Comparison of ENCODE assay signal across 19 mouse cellular contexts in the genomic region with DNA sequence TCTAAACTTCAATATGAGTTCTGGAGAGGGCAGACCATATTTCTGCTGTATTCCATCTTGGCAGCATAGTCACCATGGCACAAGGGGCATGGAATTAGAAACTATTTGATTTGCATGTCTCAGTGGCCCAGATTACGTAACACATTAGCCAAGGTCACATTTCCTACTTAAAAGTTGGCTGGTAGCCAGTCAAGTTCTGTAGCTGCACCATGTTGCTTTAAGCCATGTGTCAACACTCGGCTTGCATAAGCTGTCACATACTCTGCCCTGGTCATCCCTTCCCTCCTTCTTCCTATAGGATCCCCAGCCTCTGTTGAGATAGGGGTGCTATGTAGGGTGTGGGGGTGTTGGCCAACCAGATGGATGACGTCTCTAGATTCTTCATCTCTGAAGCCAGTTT.
DNase-seq lines count a peak whose midpoint lies in the region; ATAC-seq lines count a peak whose summit lies in the region.
"Had no signal": no experiment of that assay in that cellular context is flagged by ENCODE, and none has a peak within 500 bp of the region (broad histone marks: within the 10 kb centered on the region; RNA-seq: fewer than 3 reads in every experiment).

No protein-coding gene starts in this region.

- H3K9ac ChIP-seq in kidney, embryonic 15.5 days: no peak overlapping the region
- H3K9ac ChIP-seq in lung, embryonic 15.5 days: no peak overlapping the region
- H3K9ac ChIP-seq: forebrain, embryonic 12.5 days; heart, embryonic 12.5 days; midbrain, embryonic 15.5 days had no signal

- no peak overlapping the region for H3K27ac ChIP-seq in kidney, embryonic 15.5 days
- H3K27ac ChIP-seq in lung, embryonic 15.5 days: no peak overlapping the region
- H3K27ac ChIP-seq: forebrain, embryonic 12.5 days; hindbrain, embryonic 10.5 days; kidney, postnatal 0 days; midbrain, embryonic 15.5 days had no signal

- DNase-seq in adrenal gland, postnatal 14 days: peak; percentile 7
- no peak for DNase-seq in adrenal gland, postnatal 4 days (ENCODE audit: low spot score in 2 of 2)
- DNase-seq in kidney, postnatal 14 days: peak; percentile 14
- DNase-seq in lung, postnatal 4 days: no peak
- no peak for DNase-seq in right cerebral cortex, adult 2 months (ENCODE audit: low spot score in 2 of 2)
- DNase-seq: B cell, adult 2 months; cerebellum, adult 18-20 months; cerebellum, postnatal 36 days; gastrocnemius, postnatal 25 days; right cerebral cortex, postnatal 4 days; thymus, postnatal 4 days had no signal

- ATAC-seq in kidney, embryonic 15.5 days (replicated peaks; ENCODE audit: low FRiP score): no peak
- 0 out of 2 replicates have a peak, but pooled peaks have one; percentile 49 for ATAC-seq in lung, embryonic 15.5 days (ENCODE audit: borderline replicate concordance, extremely low read depth, low FRiP score, low TSS enrichment)
- ATAC-seq: midbrain, embryonic 15.5 days had no signal

- H3K27me3 ChIP-seq in kidney, embryonic 15.5 days: no peaks in the 10 kb centered on the region
- no peaks in the 10 kb centered on the region for H3K27me3 ChIP-seq in lung, embryonic 15.5 days
- H3K27me3 ChIP-seq: forebrain, embryonic 12.5 days; heart, embryonic 12.5 days; megakaryocyte, embryonic 14.5 days; midbrain, embryonic 15.5 days had no signal

- H3K4me2 ChIP-seq in kidney, embryonic 15.5 days: no peak overlapping the region
- H3K4me2 ChIP-seq in lung, embryonic 15.5 days: no peak overlapping the region
- H3K4me2 ChIP-seq: forebrain, embryonic 12.5 days; heart, embryonic 12.5 days; midbrain, embryonic 15.5 days had no signal

- no peaks in the 10 kb centered on the region for H3K36me3 ChIP-seq in kidney, embryonic 15.5 days
- H3K36me3 ChIP-seq in lung, embryonic 15.5 days: no peaks in the 10 kb centered on the region
- H3K36me3 ChIP-seq: forebrain, embryonic 12.5 days; heart, embryonic 12.5 days; hindbrain, embryonic 10.5 days; midbrain, embryonic 15.5 days had no signal

- 69% methylated on average over 3 of the region's 3 CpGs for WGBS in kidney, embryonic 15.5 days
- WGBS in lung, embryonic 15.5 days: 37% methylated on average over 3 of the region's 3 CpGs

- H3K9me3 ChIP-seq in kidney, embryonic 15.5 days (replicated peaks): no peaks in the 10 kb centered on the region
- no peaks in the 10 kb centered on the region for H3K9me3 ChIP-seq in lung, embryonic 15.5 days
- H3K9me3 ChIP-seq: forebrain, embryonic 12.5 days; heart, embryonic 12.5 days; hindbrain, embryonic 10.5 days; midbrain, embryonic 15.5 days had no signal

- no peaks in the 10 kb centered on the region for H3K4me1 ChIP-seq in kidney, embryonic 15.5 days
- H3K4me1 ChIP-seq in lung, embryonic 15.5 days: no peaks in the 10 kb centered on the region
- H3K4me1 ChIP-seq: forebrain, embryonic 12.5 days; hindbrain, embryonic 10.5 days; megakaryocyte, embryonic 14.5 days; midbrain, embryonic 15.5 days had no signal

- H3K4me3 ChIP-seq in kidney, embryonic 15.5 days (replicated peaks): no peak overlapping the region
- no peak overlapping the region for H3K4me3 ChIP-seq in lung, embryonic 15.5 days
- H3K4me3 ChIP-seq: forebrain, embryonic 12.5 days; heart, embryonic 12.5 days; hindbrain, embryonic 10.5 days; megakaryocyte, embryonic 14.5 days; midbrain, embryonic 15.5 days had no signal

Comparison
In these comparisons a context has a peak if more than half of its experiments do, and no peak if none do; other contexts are left out.
1. DNase-seq: peak in adrenal gland, postnatal 14 days (single experiment) and kidney, postnatal 14 days (single experiment); none in adrenal gland, postnatal 4 days (0 of 2), lung, postnatal 4 days (0 of 2) and right cerebral cortex, adult 2 months (0 of 2).